Mouse (Mus musculus): ENCODE results near the gene Nol4l. TPM values are rescaled to one million over a fixed set of nuclear protein-coding genes. Genes with fewer than 3 reads are reported as not detected.

Gene Nol4l
- polyA plus RNA-seq, 1 experiment from 2014 or later, result 8.5 TPM

- Histone ChIP-seq H3K27me3 (no peaks in the 10 kb centered on the region), H3K4me1 (no peaks in the 10 kb centered on the region), H3K9me3 (no peaks in the 10 kb centered on the region), H3K27ac (no peak overlapping the region), H3K4me3 (no peak overlapping the region), H3K36me3 (no peaks in the 10 kb centered on the region), H3K4me2 (no peak overlapping the region), H3K9ac (no peak overlapping the region)
- ATAC-seq (ENCODE audit: insufficient number of reproducible peaks, low FRiP score, low TSS enrichment, low read depth), result no peak
- 76% methylated on average over 3 of the region's 3 CpGs for WGBS
Measured at GRCm38 (mm10) chr2:153538898-153539297, 9.1 kb upstream of the Nol4l start.

GRCm38 (mm10) chr2:153533981-153534380, 4.2 kb upstream of the Nol4l start:
- ATAC-seq (ENCODE audit: insufficient number of reproducible peaks, low FRiP score, low TSS enrichment, low read depth), result no peak
- Histone ChIP-seq H3K4me1 (peaks cover 14% of the 10 kb centered on the region), H3K27me3 (peaks cover 34% of the 10 kb centered on the region), H3K9ac (no peak overlapping the region), H3K9me3 (no peaks in the 10 kb centered on the region), H3K4me2 (no peak overlapping the region), H3K4me3 (no peak overlapping the region), H3K36me3 (no peaks in the 10 kb centered on the region), H3K27ac (no peak overlapping the region)
- 71% methylated on average over 1 of the region's 1 CpGs for WGBS

GRCm38 (mm10) chr2:153530948-153531347, 1.2 kb upstream of the Nol4l start:
- Histone ChIP-seq H3K4me2 (no peak overlapping the region), H3K9ac (no peak overlapping the region), H3K4me1 (peaks cover 37% of the 10 kb centered on the region), H3K9me3 (no peaks in the 10 kb centered on the region), H3K27me3 (peaks cover 65% of the 10 kb centered on the region), H3K36me3 (no peaks in the 10 kb centered on the region), H3K27ac (no peak overlapping the region), H3K4me3 (no peak overlapping the region; the same call in 1 of the 2 replicates)
- ATAC-seq (ENCODE audit: insufficient number of reproducible peaks, low FRiP score, low TSS enrichment, low read depth), result no peak
- WGBS, result 49% methylated on average over 5 of the region's 5 CpGs

- peaks cover 45% of the 10 kb centered on the region for H3K4me1 ChIP-seq
- peak overlapping the region; percentile 100 for H3K4me2 ChIP-seq
- H3K9me3 ChIP-seq, result no peaks in the 10 kb centered on the region
- no peak overlapping the region for H3K27ac ChIP-seq
- no peak for ATAC-seq (ENCODE audit: insufficient number of reproducible peaks, low FRiP score, low TSS enrichment, low read depth)
- under 1% methylated on average over 50 of the region's 53 CpGs for WGBS
- peak overlapping the region; percentile 51 for H3K9ac ChIP-seq
- H3K36me3 ChIP-seq, result no peaks in the 10 kb centered on the region
- peak overlapping the region; percentile 65 for H3K4me3 ChIP-seq
- peaks cover 76% of the 10 kb centered on the region for H3K27me3 ChIP-seq
Measured at GRCm38 (mm10) chr2:153529365-153529781, 398 bp downstream of the Nol4l start.

GRCm38 (mm10) chr2:153528571-153529364, 1.0 kb downstream of the Nol4l start:
- H3K27ac ChIP-seq, result no peak overlapping the region
- no peak; the same call in 1 of the 2 replicates for ATAC-seq (ENCODE audit: insufficient number of reproducible peaks, low FRiP score, low TSS enrichment, low read depth)
- H3K9me3 ChIP-seq, result no peaks in the 10 kb centered on the region
- 0% methylated on average over 37 of the region's 70 CpGs for WGBS
- peaks cover 78% of the 10 kb centered on the region for H3K27me3 ChIP-seq
- H3K4me1 ChIP-seq, result peaks cover 45% of the 10 kb centered on the region
- no peaks in the 10 kb centered on the region for H3K36me3 ChIP-seq
- H3K9ac ChIP-seq, result peak overlapping the region; percentile 51
- peak overlapping the region; percentile 100 for H3K4me2 ChIP-seq
- H3K4me3 ChIP-seq, result peak overlapping the region; percentile 65

GRCm38 (mm10) chr2:153527580-153528531, 1.9 kb downstream of the Nol4l start:
- Histone ChIP-seq H3K9me3 (no peaks in the 10 kb centered on the region), H3K27ac (no peak overlapping the region), H3K36me3 (no peaks in the 10 kb centered on the region), H3K4me3 (peak overlapping the region; percentile 65), H3K4me2 (peak overlapping the region; percentile 100), H3K4me1 (peaks cover 45% of the 10 kb centered on the region), H3K9ac (peak overlapping the region; percentile 51), H3K27me3 (peaks cover 79% of the 10 kb centered on the region)
- ATAC-seq (ENCODE audit: insufficient number of reproducible peaks, low FRiP score, low TSS enrichment, low read depth), result peak; percentile 25; the same call in 1 of the 2 replicates
- WGBS, result 2% methylated on average over 75 of the region's 85 CpGs

GRCm38 (mm10) chr2:153526850-153527530, 2.8 kb downstream of the Nol4l start:
- no peak overlapping the region for H3K9ac ChIP-seq
- no peak overlapping the region for H3K4me2 ChIP-seq
- no peak for ATAC-seq (ENCODE audit: insufficient number of reproducible peaks, low FRiP score, low TSS enrichment, low read depth)
- no peaks in the 10 kb centered on the region for H3K36me3 ChIP-seq
- WGBS, result 47% methylated on average over 9 of the region's 9 CpGs
- H3K4me1 ChIP-seq, result peaks cover 48% of the 10 kb centered on the region
- no peak overlapping the region for H3K4me3 ChIP-seq
- no peak overlapping the region for H3K27ac ChIP-seq
- peaks cover 72% of the 10 kb centered on the region for H3K27me3 ChIP-seq
- no peaks in the 10 kb centered on the region for H3K9me3 ChIP-seq

GRCm38 (mm10) chr2:153525906-153526311, 3.9 kb downstream of the Nol4l start:
- 17% methylated on average over 10 of the region's 10 CpGs for WGBS

GRCm38 (mm10) chr2:153524727-153525126, 5.0 kb downstream of the Nol4l start:
- Histone ChIP-seq H3K4me1 (peaks cover 39% of the 10 kb centered on the region), H3K4me2 (no peak overlapping the region), H3K4me3 (no peak overlapping the region), H3K9me3 (no peaks in the 10 kb centered on the region), H3K27me3 (peaks cover 52% of the 10 kb centered on the region), H3K36me3 (no peaks in the 10 kb centered on the region), H3K27ac (no peak overlapping the region), H3K9ac (no peak overlapping the region)
- ATAC-seq (ENCODE audit: insufficient number of reproducible peaks, low FRiP score, low TSS enrichment, low read depth), result no peak
- 69% methylated on average over 2 of the region's 2 CpGs for WGBS

More at GRCm38 (mm10) chr2:153525906-153526311, 3.9 kb downstream of the Nol4l start:
- Histone ChIP-seq H3K36me3 (no peaks in the 10 kb centered on the region), H3K27ac (no peak overlapping the region), H3K4me1 (peaks cover 48% of the 10 kb centered on the region), H3K4me2 (no peak overlapping the region), H3K9me3 (no peaks in the 10 kb centered on the region), H3K27me3 (peaks cover 64% of the 10 kb centered on the region), H3K4me3 (no peak overlapping the region), H3K9ac (no peak overlapping the region)
- no peak for ATAC-seq (ENCODE audit: insufficient number of reproducible peaks, low FRiP score, low TSS enrichment, low read depth)

GRCm38 (mm10) chr2:153523656-153524055, 6.1 kb downstream of the Nol4l start:
- Histone ChIP-seq H3K4me3 (no peak overlapping the region), H3K4me2 (no peak overlapping the region), H3K36me3 (no peaks in the 10 kb centered on the region), H3K4me1 (peaks cover 30% of the 10 kb centered on the region), H3K9ac (no peak overlapping the region), H3K27ac (no peak overlapping the region), H3K27me3 (peaks cover 42% of the 10 kb centered on the region), H3K9me3 (no peaks in the 10 kb centered on the region)
- ATAC-seq (ENCODE audit: insufficient number of reproducible peaks, low FRiP score, low TSS enrichment, low read depth), result no peak
- WGBS, result 89% methylated on average over 12 of the region's 12 CpGs

GRCm38 (mm10) chr2:153523143-153523542, 6.6 kb downstream of the Nol4l start:
- H3K9me3 ChIP-seq, result no peaks in the 10 kb centered on the region
- H3K9ac ChIP-seq, result no peak overlapping the region
- H3K27ac ChIP-seq, result no peak overlapping the region
- no peak overlapping the region for H3K4me3 ChIP-seq
- WGBS, result 61% methylated on average over 9 of the region's 9 CpGs
- H3K4me2 ChIP-seq, result no peak overlapping the region
- H3K27me3 ChIP-seq, result peaks cover 36% of the 10 kb centered on the region
- no peaks in the 10 kb centered on the region for H3K36me3 ChIP-seq
- ATAC-seq (ENCODE audit: insufficient number of reproducible peaks, low FRiP score, low TSS enrichment, low read depth), result no peak
- H3K4me1 ChIP-seq, result peaks cover 25% of the 10 kb centered on the region

Data from limb, embryonic 15.5 days (tissue).